ENCODE assay signal across 8 mouse cellular contexts in genomic region chr15:86033191-86033841, GRCm38 (mm10). TPM values are rescaled to one million over a fixed set of nuclear protein-coding genes. Genes with fewer than 3 reads are reported as not detected.
A peak's percentile ranks its signal among the peaks of the same experiment; 100 is the strongest.
DNase-seq lines count a peak whose midpoint lies in the region; ATAC-seq and TF ChIP-seq lines count a peak whose summit lies in the region.

Gene Celsr1, minus strand, starts transcription at chr15:86033777.

- under 1% methylated on average over 80 of the region's 80 CpGs for WGBS in heart, embryonic 10.5 days
- WGBS in bone marrow, adult 2 months = 1% methylated on average over 80 of the region's 80 CpGs
- 1% methylated on average over 73 of the region's 80 CpGs for WGBS in limb, embryonic 12.5 days
- under 1% methylated on average over 79 of the region's 80 CpGs for WGBS in neural tube, embryonic 11.5 days

- H3K4me1 ChIP-seq in heart, embryonic 10.5 days = peaks cover 48% of the 10 kb centered on the region
- H3K4me1 ChIP-seq in bone marrow, adult 2 months (ENCODE audit: control insufficient read depth, insufficient read depth, low read length) = no peaks in the 10 kb centered on the region
- H3K4me1 ChIP-seq in limb, embryonic 12.5 days (replicated peaks) = peaks cover 35% of the 10 kb centered on the region
- H3K4me1 ChIP-seq in neural tube, embryonic 11.5 days (ENCODE audit: control insufficient read depth, insufficient read depth, low read length) = peaks cover 9% of the 10 kb centered on the region; the same call in 1 of the 2 replicates

- H3K9ac ChIP-seq in limb, embryonic 12.5 days (replicated peaks) = peak within 1 kb of the TSS; percentile 63
- peak within 1 kb of the TSS; percentile 67 for H3K9ac ChIP-seq in neural tube, embryonic 11.5 days (ENCODE audit: low read length)

- intact Hi-C loops in heart, postnatal 10 days (cut with DNase I) = no loop called here

- DNase-seq in heart, embryonic 10.5 days (ENCODE audit: low spot score) = no peak
- no peak for DNase-seq in heart, adult 9 months (ENCODE audit: low spot score in 2 of 2)
- peak; percentile 56 to 58 for DNase-seq in heart, postnatal 10 days
- DNase-seq in neural tube, embryonic 11.5 days (ENCODE audit: low spot score) = peak; percentile 70
- DNase-seq in right cerebral cortex, postnatal 4 days = no peak
- DNase-seq in right cerebral cortex, postnatal 10 days (ENCODE audit: low spot score in 2 of 2) = no peak

- H3K27me3 ChIP-seq in heart, embryonic 10.5 days (ENCODE audit: insufficient read depth, poor library complexity, severe bottlenecking) = peaks cover 51% of the 10 kb centered on the region
- peaks cover 54% of the 10 kb centered on the region for H3K27me3 ChIP-seq in limb, embryonic 12.5 days
- H3K27me3 ChIP-seq in neural tube, embryonic 11.5 days (ENCODE audit: control insufficient read depth, insufficient read depth, low read length) = peaks cover 12% of the 10 kb centered on the region

- peak within 1 kb of the TSS; percentile 90 for H3K27ac ChIP-seq in heart, embryonic 10.5 days
- H3K27ac ChIP-seq in bone marrow, adult 2 months (ENCODE audit: control insufficient read depth, insufficient read depth, low read depth, low read length, poor library complexity) = peak within 1 kb of the TSS; percentile 24; the same call in 1 of the 2 replicates
- H3K27ac ChIP-seq in limb, embryonic 12.5 days = peak within 1 kb of the TSS; percentile 56; the same call in 1 of the 2 replicates
- peak within 1 kb of the TSS; percentile 67; the same call in 1 of the 2 replicates for H3K27ac ChIP-seq in neural tube, embryonic 11.5 days (ENCODE audit: low read depth, low read length)

- no peaks in the 10 kb centered on the region for H3K9me3 ChIP-seq in heart, embryonic 10.5 days
- H3K9me3 ChIP-seq in limb, embryonic 12.5 days = peaks cover 15% of the 10 kb centered on the region
- peaks cover 11% of the 10 kb centered on the region for H3K9me3 ChIP-seq in neural tube, embryonic 11.5 days (ENCODE audit: control insufficient read depth, low read length)

- peak; percentile 2; the same call in 1 of the 2 replicates for ATAC-seq in limb, embryonic 12.5 days (ENCODE audit: insufficient number of reproducible peaks, insufficient read depth, low FRiP score, low TSS enrichment, low read depth)
- ATAC-seq in neural tube, embryonic 11.5 days (ENCODE audit: insufficient read depth, low FRiP score, low TSS enrichment) = peak; percentile 17

- TF ChIP-seq POLR2A in bone marrow, adult 2 months (IDR thresholded peaks at IDR 0.05; ENCODE audit: borderline replicate concordance, control insufficient read depth, low read depth, low read length) = no peak

- TF ChIP-seq CTCF in bone marrow, adult 2 months (IDR thresholded peaks at IDR 0.05; ENCODE audit: control insufficient read depth, insufficient read depth, low read length) = no peak

- H3K4me2 ChIP-seq in limb, embryonic 12.5 days = peak within 1 kb of the TSS; percentile 91
- H3K4me2 ChIP-seq in neural tube, embryonic 11.5 days (ENCODE audit: low read depth) = peak within 1 kb of the TSS; percentile 89

- peak within 1 kb of the TSS; percentile 76 for H3K4me3 ChIP-seq in heart, embryonic 10.5 days
- peak within 1 kb of the TSS; percentile 30 for H3K4me3 ChIP-seq in bone marrow, adult 2 months (replicated peaks; ENCODE audit: control insufficient read depth, low read depth, low read length)
- peak within 1 kb of the TSS; percentile 63 for H3K4me3 ChIP-seq in limb, embryonic 12.5 days (replicated peaks)
- peak within 1 kb of the TSS; percentile 69 for H3K4me3 ChIP-seq in neural tube, embryonic 11.5 days (ENCODE audit: low read depth, low read length)

- H3K36me3 ChIP-seq in heart, embryonic 10.5 days = peaks cover 20% of the 10 kb centered on the region
- H3K36me3 ChIP-seq in limb, embryonic 12.5 days = peaks cover 13% of the 10 kb centered on the region; the same call in 1 of the 2 replicates
- H3K36me3 ChIP-seq in neural tube, embryonic 11.5 days (ENCODE audit: control insufficient read depth, insufficient read depth, low read length) = peaks cover 3% of the 10 kb centered on the region

RNA-seq across cellular contexts. Expression of gene Celsr1, which starts in this region (rescaled TPM):
- polyA plus RNA-seq in heart, embryonic 10.5 days (2016; fragmentation: Nextera tagmentation; extraction: Ambion mirVana) = 1.3 and 2.3 TPM in 2 replicates
- polyA plus RNA-seq in bone marrow, adult 2 months (2011; ENCODE audit: insufficient read depth, insufficient read length, low replicate concordance, missing spikeins) = 1.3 and 4.2 TPM in 2 replicates
- 10 to 100 TPM; 15.1 to 17.1 TPM for total RNA-seq in heart, postnatal 10 days (2021)
- polyA plus RNA-seq in limb, embryonic 12.5 days (2016; fragmentation: Nextera tagmentation; extraction: Ambion mirVana) = 1.9 TPM in 2 replicates
- 5.1 and 5.4 TPM in 2 replicates for polyA plus RNA-seq in neural tube, embryonic 11.5 days (2014; fragmentation: Nextera tagmentation; extraction: Ambion mirVana)

Comparison
In these comparisons a context has a peak if more than half of its experiments do, and no peak if none do; other contexts are left out.
1. DNase-seq: peak in heart, postnatal 10 days (2 of 2) and neural tube, embryonic 11.5 days (single experiment); none in heart, embryonic 10.5 days (single experiment), heart, adult 9 months (0 of 2), right cerebral cortex, postnatal 4 days (single experiment) and right cerebral cortex, postnatal 10 days (0 of 2).
2. H3K27ac ChIP-seq: peak in every context shown above with its lines; median percentile 90 in heart, embryonic 10.5 days; 67 in neural tube, embryonic 11.5 days; 56 in limb, embryonic 12.5 days; 24 in bone marrow, adult 2 months.
3. Peak in every context shown above with its lines, with median percentiles within 50 percentile points of each other: H3K4me3 ChIP-seq.